ENCODE assay signal across 8 mouse cellular contexts in the genomic region with DNA sequence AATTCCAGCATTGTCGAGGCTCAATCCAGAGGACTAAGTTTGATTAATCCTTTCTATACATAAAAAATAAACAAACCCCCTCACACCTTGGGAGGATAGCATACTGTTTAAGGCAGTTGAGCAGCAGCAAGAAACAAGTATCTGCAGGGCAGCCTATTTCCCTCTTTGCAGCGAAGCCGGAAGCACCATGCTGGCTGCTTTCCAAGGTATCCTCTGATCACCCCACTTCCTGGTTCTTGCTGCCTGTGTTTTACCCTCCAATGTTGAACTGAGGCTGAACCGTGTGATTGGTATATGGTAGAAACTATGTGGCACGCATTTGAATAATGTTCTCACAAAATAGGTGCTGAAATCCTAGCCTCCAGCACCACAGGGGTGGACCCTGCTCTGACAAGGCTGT. TPM values are rescaled to one million over a fixed set of nuclear protein-coding genes. Genes with fewer than 3 reads are reported as not detected.
A peak's percentile ranks its signal among the peaks of the same experiment; 100 is the strongest.
DNase-seq lines count a peak whose midpoint lies in the region; ATAC-seq and TF ChIP-seq lines count a peak whose summit lies in the region.

No protein-coding gene starts in this region.

- no peak overlapping the region for H3K9ac ChIP-seq in kidney, embryonic 14.5 days (ENCODE audit: low read depth, low read length)
- no peak overlapping the region for H3K9ac ChIP-seq in stomach, postnatal 0 days (ENCODE audit: low read length)

- H3K4me3 ChIP-seq in kidney, embryonic 14.5 days (ENCODE audit: low read length) = no peak overlapping the region
- no peak overlapping the region for H3K4me3 ChIP-seq in stomach, postnatal 0 days (ENCODE audit: low read depth, low read length)

- WGBS in kidney, embryonic 14.5 days = 58% methylated on average over 5 of the region's 5 CpGs
- WGBS in stomach, postnatal 0 days = 14% methylated on average over 5 of the region's 5 CpGs

- peak; percentile 11 for DNase-seq in right cerebral cortex, postnatal 4 days
- DNase-seq in right cerebral cortex, adult 18-20 months = no peak
- DNase-seq in gastrocnemius, postnatal 25 days = peak; percentile 45
- peak; percentile 82 for DNase-seq in lung, postnatal 14 days
- DNase-seq in stomach, postnatal 0 days (ENCODE audit: low spot score) = peak; percentile 82
- DNase-seq in embryo, embryonic 10 days (ENCODE audit: low spot score) = no peak
- no peak for DNase-seq in adipocyte (ENCODE audit: low spot score)

- H3K27me3 ChIP-seq in kidney, embryonic 14.5 days (ENCODE audit: control insufficient read depth, insufficient read depth, low read length) = no peaks in the 10 kb centered on the region
- H3K27me3 ChIP-seq in stomach, postnatal 0 days (ENCODE audit: control insufficient read depth, insufficient read depth, low read length) = no peaks in the 10 kb centered on the region

- H3K27ac ChIP-seq in kidney, embryonic 14.5 days (ENCODE audit: low read depth, low read length) = peak overlapping the region; percentile 14; the same call in 1 of the 2 replicates
- H3K27ac ChIP-seq in stomach, postnatal 0 days (replicated peaks) = peak overlapping the region; percentile 13

- H3K4me1 ChIP-seq in kidney, embryonic 14.5 days (ENCODE audit: control insufficient read depth, insufficient read depth, low read length) = no peaks in the 10 kb centered on the region
- H3K4me1 ChIP-seq in stomach, postnatal 0 days (replicated peaks; ENCODE audit: control insufficient read depth, insufficient read depth) = no peaks in the 10 kb centered on the region

- TF ChIP-seq EP300 in stomach, postnatal 0 days (optimal IDR thresholded peaks at IDR 0.05) = no peak

- ATAC-seq in kidney, embryonic 14.5 days (ENCODE audit: low FRiP score, low TSS enrichment) = peak; percentile 16; the same call in 1 of the 2 replicates
- peak; percentile 52 for ATAC-seq in stomach, postnatal 0 days (ENCODE audit: low FRiP score, low TSS enrichment)

- H3K36me3 ChIP-seq in kidney, embryonic 14.5 days (ENCODE audit: control insufficient read depth, insufficient read depth, low read length) = no peaks in the 10 kb centered on the region
- no peaks in the 10 kb centered on the region for H3K36me3 ChIP-seq in stomach, postnatal 0 days (ENCODE audit: control insufficient read depth, insufficient read depth, low read length)

- no peak overlapping the region for H3K4me2 ChIP-seq in kidney, embryonic 14.5 days (replicated peaks; ENCODE audit: low read depth, low read length)
- no peak overlapping the region for H3K4me2 ChIP-seq in stomach, postnatal 0 days (replicated peaks; ENCODE audit: low read depth)

- H3K9me3 ChIP-seq in kidney, embryonic 14.5 days (ENCODE audit: control insufficient read depth, low read length) = no peaks in the 10 kb centered on the region
- H3K9me3 ChIP-seq in stomach, postnatal 0 days (ENCODE audit: control insufficient read depth, low read length) = no peaks in the 10 kb centered on the region

- TF ChIP-seq CTCF in stomach, postnatal 0 days (IDR thresholded peaks at IDR 0.05; ENCODE audit: low read depth) = no peak

RNA-seq across cellular contexts. Expression of gene Srsf5, which starts 6.7 kb away (rescaled TPM):
- total RNA-seq in gastrocnemius, postnatal 25 days (2021) = 10 to 100 TPM; 72.3 to 75.0 TPM
- 332 and 349 TPM in 2 replicates for polyA plus RNA-seq in kidney, embryonic 14.5 days (2014; fragmentation: Nextera tagmentation; extraction: Ambion mirVana)
- polyA plus RNA-seq in stomach, postnatal 0 days (2015; fragmentation: Nextera tagmentation; extraction: Ambion mirVana) = 283 and 303 TPM in 2 replicates

RNA-seq across cellular contexts. Expression of gene Slc10a1, which starts 29.9 kb away (rescaled TPM):
- total RNA-seq in gastrocnemius, postnatal 25 days (2021) = not detected
- 0.37 and 0.46 TPM in 2 replicates for polyA plus RNA-seq in kidney, embryonic 14.5 days (2014; fragmentation: Nextera tagmentation; extraction: Ambion mirVana)
- 0.58 and 1.1 TPM in 2 replicates for polyA plus RNA-seq in stomach, postnatal 0 days (2015; fragmentation: Nextera tagmentation; extraction: Ambion mirVana)

Comparison
In these comparisons a context has a peak if more than half of its experiments do, and no peak if none do; other contexts are left out.
1. DNase-seq: peak in right cerebral cortex, postnatal 4 days (single experiment), gastrocnemius, postnatal 25 days (single experiment), lung, postnatal 14 days (single experiment) and stomach, postnatal 0 days (single experiment); none in right cerebral cortex, adult 18-20 months (single experiment), embryo, embryonic 10 days (single experiment) and adipocyte (single experiment).